Mouse (Mus musculus): ENCODE measurements at regions not wholly inside any gene's neighbourhood (a gene's known extent, or its start where the extent isn't known, plus 50 kb on each side); places are given as distances from the start of the nearest gene placed in this dataset.

- TF ChIP-seq MAFK (IDR thresholded peaks at IDR 0.05; ENCODE audit: insufficient read depth, low read depth, low read length) (no peak), HCFC1 (IDR thresholded peaks at IDR 0.05; ENCODE audit: borderline replicate concordance, insufficient read depth, low read length) (no peak), ZNF384 (IDR thresholded peaks at IDR 0.05; ENCODE audit: low read depth, low read length) (no peak), CHD2 (IDR thresholded peaks at IDR 0.05; ENCODE audit: low read depth, low read length) (no peak), ZC3H11A (IDR thresholded peaks at IDR 0.05; ENCODE audit: borderline replicate concordance, low read depth, low read length) (no peak)
Measured at GRCm38 (mm10) chr13:90782435-90782834, 122.7 kb downstream of the Atp6ap1l start.

Measured in ES-E14 (cell line).